Mouse (Mus musculus): ENCODE results near the gene Zfp319.

GRCm38 (mm10) chr8:95376309-95376999 lies 44.7 kb upstream of the Zfp319 start:
- TF ChIP-seq HCFC1 (IDR thresholded peaks at IDR 0.05; ENCODE audit: borderline replicate concordance, insufficient read depth, low read length) (no peak), CHD2 (IDR thresholded peaks at IDR 0.05; ENCODE audit: low read depth, low read length) (no peak), ZC3H11A (IDR thresholded peaks at IDR 0.05; ENCODE audit: borderline replicate concordance, low read depth, low read length) (no peak), MAFK (IDR thresholded peaks at IDR 0.05; ENCODE audit: insufficient read depth, low read depth, low read length) (no peak)

Measured in ES-E14 (cell line).